Mouse (Mus musculus): Measurements from ENCODE around the gene Sap30. TPM values are rescaled to one million over a fixed set of nuclear protein-coding genes. Genes with fewer than 3 reads are reported as not detected.

Gene Sap30
- 21.1 and 26.4 TPM in 2 replicates for polyA plus RNA-seq (2012; rRNA removed)

GRCm38 (mm10) chr8:57487441-57488155 lies at the start of gene Sap30:
Gene Sap30, minus strand, starts transcription at chr8:57487860.

DNA sequence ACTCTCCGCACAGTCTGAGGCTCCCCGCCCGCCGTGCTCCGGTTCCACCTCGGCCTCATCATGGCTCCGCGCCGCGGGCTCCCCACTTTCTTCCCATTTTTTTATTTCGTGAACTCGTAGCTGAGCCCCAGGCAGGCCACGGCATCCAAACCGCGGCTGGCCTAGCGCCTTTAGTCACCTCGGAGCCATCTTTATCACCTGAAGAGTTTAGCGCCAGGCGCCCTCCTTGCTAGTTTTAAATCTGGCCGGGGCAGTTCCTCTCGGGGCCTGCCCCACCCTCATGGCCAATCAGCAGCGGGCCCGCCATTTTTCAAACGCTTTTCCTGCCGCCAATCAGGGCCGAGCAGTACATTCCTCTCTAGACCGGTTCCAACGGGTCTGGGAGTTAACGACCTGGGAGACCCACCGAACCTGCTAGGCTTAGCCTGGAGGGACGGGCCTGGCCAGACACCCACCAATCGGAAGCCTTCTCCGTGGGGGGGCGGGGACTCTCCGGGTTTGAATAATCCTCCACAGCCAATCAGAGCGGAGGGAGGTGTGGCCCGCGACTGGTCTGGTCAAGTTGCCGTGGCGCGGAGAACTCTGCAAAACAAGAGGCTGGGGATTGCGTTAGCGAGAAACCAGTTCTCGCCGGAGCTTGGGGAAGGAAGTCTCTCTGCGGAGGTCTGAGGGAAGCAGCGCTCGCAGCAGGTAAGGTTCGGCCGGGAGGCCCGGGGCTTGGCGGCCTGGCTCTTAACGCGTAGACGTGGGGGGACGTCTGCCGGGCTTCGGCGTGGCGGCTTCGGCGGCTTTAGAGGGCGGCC lies 23.9 kb upstream of the Sap30 start, which contains the start of gene Hmgb2:
Hmgb2 (plus strand) TSS at position 592 of the 803 bp plus-strand sequence.

DNA sequence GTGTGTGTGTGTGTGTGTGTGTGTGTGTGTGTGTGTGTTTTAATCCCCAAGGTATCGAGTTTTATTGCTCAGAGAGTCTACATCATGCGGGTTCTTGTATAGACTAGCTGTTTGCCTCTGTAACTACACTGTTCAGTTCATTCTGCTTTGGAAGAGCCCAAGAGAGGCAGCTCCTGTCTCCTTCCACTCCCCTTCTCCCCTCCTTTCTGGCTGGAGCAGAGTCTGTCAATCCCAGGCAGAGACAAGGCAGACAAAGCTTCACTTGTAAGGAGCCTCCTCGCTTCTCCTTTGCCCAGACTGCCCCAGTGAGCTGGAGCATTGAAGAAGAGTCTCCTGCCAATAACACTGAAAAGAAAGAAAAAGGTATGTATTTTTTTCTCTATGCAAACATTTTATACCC lies 31.9 kb downstream of the Sap30 start, which contains the start of gene Scrg1:
Scrg1 (plus strand) TSS at position 159 of the 400 bp plus-strand sequence.

Other genes starting within 250 kb of the Sap30 start
- gene Hand2, start 166.9 kb downstream of the Sap30 start, polyA plus RNA-seq (2012; rRNA removed), result 5.7 and 9.1 TPM in 2 replicates
- gene Scrg1, start 31.9 kb downstream of the Sap30 start, polyA plus RNA-seq (2012; rRNA removed), result not detected in 2 replicates
- 5.5 and 6.0 TPM in 2 replicates for gene Hmgb2, start 24.0 kb upstream of the Sap30 start, polyA plus RNA-seq (2012; rRNA removed)
- 3.0 and 3.6 TPM in 2 replicates for gene Galnt7, start 165.2 kb upstream of the Sap30 start, polyA plus RNA-seq (2012; rRNA removed)

Data from ovary, adult 2 months (tissue).